Mouse (Mus musculus) cerebral cortex, adult 2 months (tissue): ENCODE data around the gene Plcd3.

Source experiments
- WGBS: fragments of 180-500 bp; shearing (Covaris S2); methylation state at CpG from one replicate; pipeline ENCODE4 v1.1.7; 2018; 5-methylcytosine and 5-hydroxymethylcytosine counted together

The Plcd3 gene

GRCm38 (mm10) chr11:103066191-103067050 lies 35.0 kb downstream of the Plcd3 start:
- WGBS, result 88% methylated on average over 14 of the region's 14 CpGs

GRCm38 (mm10) chr11:103058499-103059085 lies 42.9 kb downstream of the Plcd3 start:
- WGBS, result 43% methylated on average over 3 of the region's 3 CpGs

GRCm38 (mm10) chr11:103056636-103057035 lies 44.8 kb downstream of the Plcd3 start:
- 84% methylated on average over 7 of the region's 7 CpGs for WGBS

- 38% methylated on average over 6 of the region's 6 CpGs for WGBS
Observed at GRCm38 (mm10) chr11:103054798-103055197, 46.7 kb downstream of the Plcd3 start.

GRCm38 (mm10) chr11:103053191-103054076 lies 48.0 kb downstream of the Plcd3 start:
- 75% methylated on average over 18 of the region's 18 CpGs for WGBS

- 81% methylated on average over 6 of the region's 6 CpGs for WGBS
Observed at GRCm38 (mm10) chr11:103052078-103052477, 49.4 kb downstream of the Plcd3 start.

GRCm38 (mm10) chr11:103051249-103051691 lies 50.2 kb downstream of the Plcd3 start:
- 25% methylated on average over 8 of the region's 8 CpGs for WGBS

- WGBS, result 65% methylated on average over 9 of the region's 9 CpGs
Observed at GRCm38 (mm10) chr11:103050153-103050552, 51.3 kb downstream of the Plcd3 start.

GRCm38 (mm10) chr11:103049611-103050010 lies 51.8 kb downstream of the Plcd3 start:
- 92% methylated on average over 5 of the region's 5 CpGs for WGBS

GRCm38 (mm10) chr11:103046286-103046685 lies 55.2 kb downstream of the Plcd3 start:
- WGBS, result 51% methylated on average over 8 of the region's 8 CpGs

GRCm38 (mm10) chr11:103043982-103044381 lies 57.5 kb downstream of the Plcd3 start:
- WGBS, result 98% methylated on average over 3 of the region's 3 CpGs

GRCm38 (mm10) chr11:103042828-103043227 lies 58.6 kb downstream of the Plcd3 start:
- 16% methylated on average over 4 of the region's 4 CpGs for WGBS

- WGBS, result 46% methylated on average over 6 of the region's 6 CpGs
Observed at GRCm38 (mm10) chr11:103038037-103038436, 63.4 kb downstream of the Plcd3 start.

- 53% methylated on average over 8 of the region's 8 CpGs for WGBS
Observed at GRCm38 (mm10) chr11:103036881-103037465, 64.5 kb downstream of the Plcd3 start.

- 47% methylated on average over 6 of the region's 6 CpGs for WGBS
Observed at GRCm38 (mm10) chr11:103035007-103035406, 66.5 kb downstream of the Plcd3 start.

- WGBS, result 27% methylated on average over 3 of the region's 3 CpGs
Observed at GRCm38 (mm10) chr11:103033030-103033429, 68.4 kb downstream of the Plcd3 start.

- under 1% methylated on average over 36 of the region's 36 CpGs for WGBS
Observed at GRCm38 (mm10) chr11:103028176-103028891, 73.1 kb downstream of the Plcd3 start, which contains the start of the genes Nmt1 and Dcakd. TSS of gene Nmt1 (plus strand) at chr11:103028190. TSS of gene Dcakd (minus strand) at chr11:103028333.

GRCm38 (mm10) chr11:103027570-103028175 lies 73.8 kb downstream of the Plcd3 start:
- WGBS, result 4% methylated on average over 8 of the region's 8 CpGs

GRCm38 (mm10) chr11:103026901-103027300 lies 74.6 kb downstream of the Plcd3 start:
- 62% methylated on average over 3 of the region's 3 CpGs for WGBS

GRCm38 (mm10) chr11:103023974-103024373 lies 77.5 kb downstream of the Plcd3 start:
- WGBS, result 63% methylated on average over 3 of the region's 3 CpGs
